Mouse (Mus musculus) monocyte, adult 5-6 weeks (primary cell): ENCODE measurements around the gene Iltifb. TPM values are rescaled to one million over a fixed set of nuclear protein-coding genes. Genes with fewer than 3 reads are reported as not detected.
A peak's percentile ranks its signal among the peaks of the same experiment; 100 is the strongest.
"Not testable (repeated sequence)": the region's sequence is repeated elsewhere in the genome, so short reads cannot be mapped to it uniquely, and the experiment has no call there.

Experiments
- ATAC-seq: fragments of 153-309, 156-312 bp; replicated peaks from 2 replicates; pipeline ENCODE4 v1.8.0; 2017; ENCODE audit warnings: mild to moderate bottlenecking; ENCODE audit not compliant: low TSS enrichment, insufficient number of reproducible peaks, severe bottlenecking, poor library complexity, low FRiP score
- total RNA-seq: library from RNA; stranded (forward); fragments of 200-1000, 200-491, 200-594 nt; gene quantifications from 3 replicates; pipeline ENCODE4 v1.2.3, GENCODE M21; 2017

Gene Iltifb
- total RNA-seq: not detected in 3 replicates

- ATAC-seq: no peak
Observed at GRCm38 (mm10) chr10:118294938-118295337, at the start of gene Iltifb. Gene Iltifb, minus strand, starts transcription at chr10:118295038.

GRCm38 (mm10) chr10:118343155-118343554 lies 48.3 kb upstream of the Iltifb start, which contains the start of gene Gm9046:
Gene Gm9046, minus strand, starts transcription at chr10:118343255.
- not testable (repeated sequence) for ATAC-seq

GRCm38 (mm10) chr10:118337731-118338130 lies 42.9 kb upstream of the Iltifb start, which contains the start of gene Gm9045:
Gene Gm9045, minus strand, starts transcription at chr10:118337831.
- ATAC-seq: not testable (repeated sequence)

- not testable (repeated sequence) for ATAC-seq
Observed at GRCm38 (mm10) chr10:118332308-118332707, 37.5 kb upstream of the Iltifb start, which contains the start of gene Gm9044. Gene Gm9044, minus strand, starts transcription at chr10:118332408.

- not testable (repeated sequence) for ATAC-seq
Observed at GRCm38 (mm10) chr10:118326869-118327268, 32.0 kb upstream of the Iltifb start, which contains the start of gene Gm9040. Gene Gm9040, minus strand, starts transcription at chr10:118326969.

- ATAC-seq: no peak
Observed at GRCm38 (mm10) chr10:118319024-118319423, 24.2 kb upstream of the Iltifb start.

- 0 out of 2 replicates have a peak, but pooled peaks have one; percentile 40 for ATAC-seq
Observed at GRCm38 (mm10) chr10:118302133-118302532, 7.3 kb upstream of the Iltifb start.

GRCm38 (mm10) chr10:118283016-118283415 lies 11.8 kb downstream of the Iltifb start:
- not testable (repeated sequence) for ATAC-seq

GRCm38 (mm10) chr10:118282565-118282964 lies 12.3 kb downstream of the Iltifb start:
- not testable (repeated sequence) for ATAC-seq

GRCm38 (mm10) chr10:118278069-118278468 lies 16.8 kb downstream of the Iltifb start:
- ATAC-seq: not testable (repeated sequence)

- peak; percentile 60 for ATAC-seq
Observed at GRCm38 (mm10) chr10:118271416-118271815, 23.4 kb downstream of the Iltifb start.

- ATAC-seq: not testable (repeated sequence)
Observed at GRCm38 (mm10) chr10:118268812-118269211, 26.0 kb downstream of the Iltifb start.

- ATAC-seq: not testable (repeated sequence)
Observed at GRCm38 (mm10) chr10:118258388-118258787, 36.5 kb downstream of the Iltifb start, which contains the start of gene Gm32802. Gene Gm32802, plus strand, starts transcription at chr10:118258688.

- no peak for ATAC-seq
Observed at GRCm38 (mm10) chr10:118250852-118251295, 44.0 kb downstream of the Iltifb start.

- not testable (repeated sequence) for ATAC-seq
Observed at GRCm38 (mm10) chr10:118249006-118249595, 45.7 kb downstream of the Iltifb start.

- not testable (repeated sequence) for ATAC-seq
Observed at GRCm38 (mm10) chr10:118240680-118241079, 54.2 kb downstream of the Iltifb start, which contains the start of gene Gm32717. Gene Gm32717, minus strand, starts transcription at chr10:118240780.
